Mouse (Mus musculus): ENCODE results near the gene Gm20823. TPM values are rescaled to one million over a fixed set of nuclear protein-coding genes. Genes with fewer than 3 reads are reported as not detected.
"Not testable (repeated sequence)": the region's sequence is repeated elsewhere in the genome, so short reads cannot be mapped to it uniquely, and the experiment has no call there.

Gene Gm20823
- total RNA-seq (2015; ENCODE audit: low replicate concordance) (not detected in 2 replicates), total RNA-seq (2017; ENCODE audit: low replicate concordance) (not detected in 2 replicates)

DNA sequence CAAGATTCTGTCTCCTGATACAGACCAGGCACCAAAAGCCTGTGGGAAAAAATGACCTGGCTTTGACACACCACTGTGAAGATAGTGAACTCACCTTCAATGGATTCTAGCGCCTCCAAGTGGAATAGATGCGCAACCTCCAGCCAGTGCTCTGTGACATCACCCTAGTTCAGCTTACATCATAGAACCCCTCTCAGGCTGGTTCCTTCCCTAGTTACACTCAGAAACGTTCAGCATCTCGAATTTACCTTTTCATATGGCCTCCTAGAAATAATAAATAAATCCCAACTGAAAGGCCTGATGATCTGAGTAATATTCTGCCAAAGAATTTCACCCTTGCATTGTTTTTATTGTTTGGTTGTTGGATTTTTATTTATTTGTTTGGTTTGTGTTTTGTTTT lies at the start of gene Gm20823:
Gene Gm20823, minus strand, starts transcription at position 101 of the 400 bp plus-strand sequence.
- ATAC-seq (replicated peaks; ENCODE audit: low FRiP score, poor library complexity, severe bottlenecking): not testable (repeated sequence)
